Mouse (Mus musculus): ENCODE measurements around the gene Stk32b. TPM values are rescaled to one million over a fixed set of nuclear protein-coding genes. Genes with fewer than 3 reads are reported as not detected.

Gene Stk32b
- polyA plus RNA-seq, 1 experiment from 2014 or later: 1.6 TPM

DNA sequence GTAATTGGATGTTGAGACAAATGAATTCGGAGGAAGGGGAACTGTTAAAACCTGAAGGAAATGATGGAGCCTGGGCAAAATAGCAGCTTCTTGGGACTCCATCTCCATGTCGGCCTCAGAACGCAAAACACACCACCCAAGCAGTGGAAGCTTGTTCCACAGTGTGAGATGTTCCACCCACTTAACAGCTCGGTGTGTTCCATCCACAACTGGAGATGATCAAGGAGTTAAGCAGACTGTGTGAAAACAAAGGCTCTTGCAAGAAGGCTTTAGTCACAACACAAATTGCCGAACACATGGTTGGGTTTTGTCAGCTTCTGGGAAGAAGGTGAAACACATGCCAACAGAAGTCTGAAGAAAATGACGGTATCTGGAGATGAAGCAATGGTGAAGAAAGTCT is 59.2 kb downstream of the Stk32b start:
- no peak overlapping the region for H3K9ac ChIP-seq
- ATAC-seq (ENCODE audit: insufficient number of reproducible peaks, insufficient read depth, low FRiP score, low TSS enrichment): no peak
- H3K4me1 ChIP-seq: no peaks in the 10 kb centered on the region
- H3K36me3 ChIP-seq: no peaks in the 10 kb centered on the region
- H3K9me3 ChIP-seq: no peaks in the 10 kb centered on the region
- H3K4me2 ChIP-seq (replicated peaks): no peak overlapping the region
- WGBS: 85% methylated on average over 6 of the region's 6 CpGs
- H3K27ac ChIP-seq: no peak overlapping the region
- H3K4me3 ChIP-seq: no peak overlapping the region
- no peaks in the 10 kb centered on the region for H3K27me3 ChIP-seq

DNA sequence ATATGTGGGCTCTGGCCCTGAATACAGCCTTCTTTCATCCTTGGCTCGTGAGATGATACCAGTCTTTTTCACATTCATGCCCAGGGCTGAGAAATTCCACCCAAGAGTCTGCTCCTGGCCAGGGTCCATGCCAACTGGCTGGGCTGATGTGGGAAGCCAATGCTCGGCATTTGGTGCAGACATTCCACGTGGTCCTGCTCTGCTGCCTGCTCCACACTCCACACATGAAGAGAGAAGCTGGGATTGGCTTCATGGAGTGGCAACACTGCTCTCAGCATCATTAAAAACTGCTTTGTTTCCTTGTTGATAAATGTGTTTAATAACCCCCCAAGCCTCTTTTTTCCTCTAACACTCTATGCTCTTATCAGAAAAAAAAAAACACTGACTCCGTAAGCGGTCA is 61.8 kb downstream of the Stk32b start:
- H3K27ac ChIP-seq: no peak overlapping the region
- no peak overlapping the region for H3K9ac ChIP-seq
- 82% methylated on average over 5 of the region's 5 CpGs for WGBS
- no peak overlapping the region for H3K4me2 ChIP-seq (replicated peaks)
- no peaks in the 10 kb centered on the region for H3K36me3 ChIP-seq
- ATAC-seq (ENCODE audit: insufficient number of reproducible peaks, insufficient read depth, low FRiP score, low TSS enrichment): no peak
- no peaks in the 10 kb centered on the region for H3K9me3 ChIP-seq
- H3K4me3 ChIP-seq: no peak overlapping the region
- no peaks in the 10 kb centered on the region for H3K4me1 ChIP-seq
- no peaks in the 10 kb centered on the region for H3K27me3 ChIP-seq

GRCm38 (mm10) chr5:37650681-37651211 is 66.2 kb downstream of the Stk32b start:
- 76% methylated on average over 10 of the region's 10 CpGs for WGBS

GRCm38 (mm10) chr5:37650089-37650601 is 66.8 kb downstream of the Stk32b start:
- no peak overlapping the region for H3K4me2 ChIP-seq (replicated peaks)
- no peak overlapping the region for H3K27ac ChIP-seq
- no peak overlapping the region for H3K9ac ChIP-seq
- no peak for ATAC-seq (ENCODE audit: insufficient number of reproducible peaks, insufficient read depth, low FRiP score, low TSS enrichment)
- 78% methylated on average over 1 of the region's 1 CpGs for WGBS
- no peaks in the 10 kb centered on the region for H3K27me3 ChIP-seq
- H3K9me3 ChIP-seq: no peaks in the 10 kb centered on the region
- H3K36me3 ChIP-seq: no peaks in the 10 kb centered on the region
- H3K4me1 ChIP-seq: no peaks in the 10 kb centered on the region
- no peak overlapping the region for H3K4me3 ChIP-seq

More at GRCm38 (mm10) chr5:37650681-37651211, 66.2 kb downstream of the Stk32b start:
- ATAC-seq (ENCODE audit: insufficient number of reproducible peaks, insufficient read depth, low FRiP score, low TSS enrichment): no peak
- H3K9ac ChIP-seq: no peak overlapping the region
- H3K36me3 ChIP-seq: no peaks in the 10 kb centered on the region
- no peak overlapping the region for H3K4me3 ChIP-seq
- H3K4me2 ChIP-seq (replicated peaks): no peak overlapping the region
- H3K4me1 ChIP-seq: no peaks in the 10 kb centered on the region
- H3K9me3 ChIP-seq: no peaks in the 10 kb centered on the region
- no peaks in the 10 kb centered on the region for H3K27me3 ChIP-seq
- no peak overlapping the region for H3K27ac ChIP-seq

DNA sequence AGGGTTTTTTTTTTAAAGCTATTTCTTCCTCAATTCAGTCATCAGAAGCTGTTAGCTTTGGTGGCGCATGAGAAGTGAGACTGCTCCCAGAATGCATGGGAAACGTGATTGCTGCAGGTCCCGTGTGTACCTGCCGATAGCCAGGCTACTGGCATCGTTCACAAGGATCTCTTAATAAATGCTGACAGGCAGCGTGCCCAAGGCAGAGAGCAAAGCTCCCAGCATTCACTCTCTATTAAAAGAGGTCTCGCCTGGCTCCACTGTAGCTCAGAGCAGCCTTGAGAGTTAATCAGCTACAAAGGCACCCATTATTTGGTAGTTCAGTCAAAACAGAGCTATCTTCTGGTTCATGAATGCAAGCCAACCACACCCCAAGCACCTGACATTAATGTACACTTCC is 72.9 kb downstream of the Stk32b start:
- WGBS: 76% methylated on average over 7 of the region's 7 CpGs
- no peak for ATAC-seq (ENCODE audit: insufficient number of reproducible peaks, insufficient read depth, low FRiP score, low TSS enrichment)
- H3K9me3 ChIP-seq: no peaks in the 10 kb centered on the region
- H3K4me2 ChIP-seq (replicated peaks): no peak overlapping the region
- no peaks in the 10 kb centered on the region for H3K36me3 ChIP-seq
- H3K27me3 ChIP-seq: no peaks in the 10 kb centered on the region
- H3K9ac ChIP-seq: no peak overlapping the region
- H3K4me1 ChIP-seq: no peaks in the 10 kb centered on the region
- H3K4me3 ChIP-seq: no peak overlapping the region
- no peak overlapping the region for H3K27ac ChIP-seq

GRCm38 (mm10) chr5:37642486-37642885 is 74.5 kb downstream of the Stk32b start:
- Histone ChIP-seq H3K4me2 (replicated peaks) (no peak overlapping the region), H3K27me3 (no peaks in the 10 kb centered on the region), H3K36me3 (no peaks in the 10 kb centered on the region), H3K4me3 (no peak overlapping the region), H3K9ac (no peak overlapping the region), H3K4me1 (no peaks in the 10 kb centered on the region), H3K9me3 (no peaks in the 10 kb centered on the region), H3K27ac (no peak overlapping the region)
- WGBS: 78% methylated on average over 7 of the region's 7 CpGs
- no peak for ATAC-seq (ENCODE audit: insufficient number of reproducible peaks, insufficient read depth, low FRiP score, low TSS enrichment)

GRCm38 (mm10) chr5:37634791-37635190 is 82.2 kb downstream of the Stk32b start:
- Histone ChIP-seq H3K4me3 (no peak overlapping the region), H3K27ac (no peak overlapping the region), H3K27me3 (no peaks in the 10 kb centered on the region), H3K9me3 (0 out of 2 replicates have a peak, but pooled peaks cover 4% of the 10 kb centered on the region), H3K4me2 (replicated peaks) (no peak overlapping the region), H3K4me1 (no peaks in the 10 kb centered on the region), H3K36me3 (no peaks in the 10 kb centered on the region), H3K9ac (no peak overlapping the region)
- WGBS: 79% methylated on average over 2 of the region's 2 CpGs
- no peak for ATAC-seq (ENCODE audit: insufficient number of reproducible peaks, insufficient read depth, low FRiP score, low TSS enrichment)

- H3K27ac ChIP-seq: no peak overlapping the region
- H3K9me3 ChIP-seq: 0 out of 2 replicates have a peak, but pooled peaks cover 6% of the 10 kb centered on the region
- H3K4me2 ChIP-seq (replicated peaks): no peak overlapping the region
- no peak overlapping the region for H3K4me3 ChIP-seq
- WGBS: 90% methylated on average over 8 of the region's 8 CpGs
- no peaks in the 10 kb centered on the region for H3K36me3 ChIP-seq
- ATAC-seq (ENCODE audit: insufficient number of reproducible peaks, insufficient read depth, low FRiP score, low TSS enrichment): no peak
- H3K9ac ChIP-seq: no peak overlapping the region
- no peaks in the 10 kb centered on the region for H3K4me1 ChIP-seq
- H3K27me3 ChIP-seq: no peaks in the 10 kb centered on the region
Measured at GRCm38 (mm10) chr5:37627437-37628163, 89.4 kb downstream of the Stk32b start.

DNA sequence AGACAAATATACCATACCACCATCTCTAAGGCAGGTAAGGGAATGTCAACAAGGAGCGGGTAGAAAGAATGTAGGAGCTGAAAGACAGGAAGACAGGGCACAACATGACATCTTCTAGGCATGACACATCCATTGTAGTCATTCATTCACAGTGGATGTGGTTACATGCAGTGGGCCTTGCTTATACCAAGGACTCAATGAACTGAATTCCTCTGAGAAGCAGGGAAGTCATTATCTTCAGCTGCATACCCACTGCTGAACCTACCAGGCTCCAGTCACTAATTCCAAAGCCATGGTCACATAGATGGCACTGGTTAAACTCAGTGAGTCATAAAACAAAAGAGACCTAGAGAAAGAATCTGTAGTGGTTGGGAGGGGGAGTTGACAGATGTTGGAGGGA is 105.1 kb downstream of the Stk32b start:
- Histone ChIP-seq H3K36me3 (no peaks in the 10 kb centered on the region), H3K4me3 (no peak overlapping the region), H3K4me2 (replicated peaks) (no peak overlapping the region), H3K9me3 (no peaks in the 10 kb centered on the region), H3K27me3 (no peaks in the 10 kb centered on the region), H3K9ac (no peak overlapping the region), H3K4me1 (no peaks in the 10 kb centered on the region), H3K27ac (no peak overlapping the region)
- ATAC-seq (ENCODE audit: insufficient number of reproducible peaks, insufficient read depth, low FRiP score, low TSS enrichment): no peak
- WGBS: 89% methylated on average over 1 of the region's 1 CpGs

- Histone ChIP-seq H3K4me2 (replicated peaks) (no peak overlapping the region), H3K9me3 (peaks cover 5% of the 10 kb centered on the region; the same call in 1 of the 2 replicates)
- WGBS: 70% methylated on average over 1 of the region's 1 CpGs
Measured at GRCm38 (mm10) chr5:37599566-37599965, 117.4 kb downstream of the Stk32b start.

DNA sequence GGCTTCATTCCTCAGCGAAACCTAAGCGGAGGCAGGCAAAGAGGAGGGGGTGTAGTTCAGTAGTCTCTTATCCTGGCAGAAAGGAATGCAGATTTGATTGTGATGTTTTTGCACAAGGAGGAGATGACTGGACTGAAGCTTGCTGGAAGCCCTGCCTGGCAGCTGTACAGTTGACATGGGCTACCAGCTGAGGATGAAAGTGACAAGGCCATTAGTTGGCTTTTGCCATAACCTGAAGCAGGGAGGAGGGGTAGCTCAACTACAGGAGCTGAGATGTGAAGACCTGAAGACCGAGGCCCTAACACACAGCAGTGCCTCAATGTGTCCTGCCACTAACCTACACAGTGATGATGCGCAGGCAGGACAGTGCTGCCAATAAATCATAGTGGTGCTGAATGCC is 118.7 kb downstream of the Stk32b start:
- Histone ChIP-seq H3K27ac (no peak overlapping the region), H3K36me3 (no peaks in the 10 kb centered on the region), H3K9me3 (peaks cover 5% of the 10 kb centered on the region; the same call in 1 of the 2 replicates), H3K4me1 (no peaks in the 10 kb centered on the region), H3K27me3 (no peaks in the 10 kb centered on the region), H3K4me3 (no peak overlapping the region), H3K4me2 (replicated peaks) (no peak overlapping the region), H3K9ac (no peak overlapping the region)
- ATAC-seq (ENCODE audit: insufficient number of reproducible peaks, insufficient read depth, low FRiP score, low TSS enrichment): no peak
- 97% methylated on average over 4 of the region's 4 CpGs for WGBS

More at GRCm38 (mm10) chr5:37599566-37599965, 117.4 kb downstream of the Stk32b start:
- Histone ChIP-seq H3K36me3 (no peaks in the 10 kb centered on the region), H3K4me1 (no peaks in the 10 kb centered on the region), H3K27me3 (no peaks in the 10 kb centered on the region), H3K4me3 (no peak overlapping the region), H3K27ac (no peak overlapping the region), H3K9ac (no peak overlapping the region)
- no peak for ATAC-seq (ENCODE audit: insufficient number of reproducible peaks, insufficient read depth, low FRiP score, low TSS enrichment)

- Histone ChIP-seq H3K36me3 (no peaks in the 10 kb centered on the region), H3K27me3 (no peaks in the 10 kb centered on the region), H3K4me3 (no peak overlapping the region), H3K9me3 (no peaks in the 10 kb centered on the region), H3K4me1 (no peaks in the 10 kb centered on the region), H3K9ac (no peak overlapping the region), H3K27ac (no peak overlapping the region), H3K4me2 (replicated peaks) (no peak overlapping the region)
- ATAC-seq (ENCODE audit: insufficient number of reproducible peaks, insufficient read depth, low FRiP score, low TSS enrichment): no peak
- 81% methylated on average over 5 of the region's 5 CpGs for WGBS
Measured at GRCm38 (mm10) chr5:37592411-37592810, 124.6 kb downstream of the Stk32b start.
